Mouse (Mus musculus) E14TG2a.4 (cell line): ENCODE data around the gene Aoc3.

Source experiments
- CTCF ChIP-seq: conservative IDR thresholded peaks from 2 replicates; pipeline ENCODE4 v1.5.1; 2014; ENCODE audit warnings: low read length
- NANOG ChIP-seq: IDR thresholded peaks from 2 replicates; pipeline ENCODE4 v1.6.1; 2014; ENCODE audit warnings: borderline replicate concordance, low read length, mixed read lengths
- POU5F1 ChIP-seq: IDR thresholded peaks from 2 replicates; pipeline ENCODE4 v1.6.1; 2014; ENCODE audit warnings: low read length, borderline replicate concordance

DNA sequence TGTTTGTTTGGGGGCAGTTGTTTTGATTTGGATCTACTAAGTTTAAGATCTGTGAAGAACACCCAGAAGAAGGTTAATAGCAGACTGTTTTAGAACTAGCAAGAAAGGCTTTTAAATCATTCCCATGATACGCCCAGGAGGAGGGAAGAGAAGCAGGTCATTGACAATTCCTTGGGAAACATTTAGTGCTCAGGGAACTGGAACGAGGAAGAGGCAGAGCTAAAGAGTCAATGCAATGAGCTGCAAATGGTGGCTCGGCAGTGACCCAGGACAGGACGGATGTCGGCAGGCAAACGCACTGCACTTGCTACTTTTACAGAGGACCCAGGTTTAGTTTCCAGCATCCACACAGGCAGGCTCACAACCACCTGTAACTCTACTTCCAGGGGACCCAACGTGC is 49.6 kb upstream of the Aoc3 start:
- TF ChIP-seq CTCF (no peak), POU5F1 (no peak), NANOG (no peak)
